Mouse (Mus musculus) stomach, embryonic 15.5 days (tissue): ENCODE measurements around the gene Pear1. TPM values are rescaled to one million over a fixed set of nuclear protein-coding genes. Genes with fewer than 3 reads are reported as not detected.

Experiments
- ATAC-seq: fragments of 200-750 bp; cut with Nextera tagmentation; 2 replicates; pipeline ENCODE4 v1.8.0; 2017; ENCODE audit warnings: low read depth, moderate number of reproducible peaks, moderate TSS enrichment; ENCODE audit not compliant: insufficient read depth, low FRiP score
- H3K27ac ChIP-seq: fragments of 300-500 bp; sonication (generic); 2 replicates; pipeline ENCODE4 v1.5.1; 2015; ENCODE audit warnings: mild to moderate bottlenecking, inconsistent platforms
- H3K27me3 ChIP-seq: fragments of 300-500 bp; sonication (generic); replicated peaks from 2 replicates; pipeline ENCODE4 v1.6.1; 2015; ENCODE audit warnings: inconsistent platforms
- H3K36me3 ChIP-seq: fragments of 300-500 bp; sonication (generic); 2 replicates; pipeline ENCODE4 v1.6.1; 2015; ENCODE audit warnings: inconsistent platforms
- H3K4me1 ChIP-seq: fragments of 300-500 bp; sonication (generic); 2 replicates; pipeline ENCODE4 v1.6.1; 2015; ENCODE audit warnings: inconsistent platforms
- H3K4me2 ChIP-seq: fragments of 300-500 bp; sonication (generic); 2 replicates; pipeline ENCODE4 v1.6.1; 2015; ENCODE audit warnings: mild to moderate bottlenecking, inconsistent platforms
- H3K4me3 ChIP-seq: fragments of 300-500 bp; sonication (generic); replicated peaks from 2 replicates; pipeline ENCODE4 v1.5.1; 2015; ENCODE audit warnings: inconsistent platforms
- H3K9ac ChIP-seq: fragments of 300-500 bp; sonication (generic); 2 replicates; pipeline ENCODE4 v1.6.1; 2015; ENCODE audit warnings: inconsistent platforms
- H3K9me3 ChIP-seq: fragments of 300-500 bp; sonication (generic); 2 replicates; pipeline ENCODE4 v1.6.1; 2016; ENCODE audit warnings: inconsistent platforms
- WGBS: fragments of 180-500 bp; shearing (Covaris S2); methylation state at CpG from one replicate; pipeline ENCODE4 v1.1.7; 2015; 5-methylcytosine and 5-hydroxymethylcytosine counted together
- polyA plus RNA-seq: library from polyadenylated mRNA; unstranded; fragments of >200 nt; fragmentation: Nextera tagmentation; extraction: Ambion mirVana; gene quantifications from 2 replicates; pipeline ENCODE4 v1.2.1, GENCODE M21; 2015

The Pear1 gene
- polyA plus RNA-seq, 1 experiment from 2014 or later: 23.4 TPM

GRCm38 (mm10) chr3:87763202-87763601 lies 60.9 kb downstream of the Pear1 start:
- Histone ChIP-seq H3K4me3 (no peak overlapping the region), H3K4me1 (peaks cover 55% of the 10 kb centered on the region), H3K4me2 (peak overlapping the region; percentile 46), H3K9ac (no peak overlapping the region), H3K36me3 (no peaks in the 10 kb centered on the region; the same call in 1 of the 2 replicates), H3K27ac (peak overlapping the region; percentile 91), H3K27me3 (no peaks in the 10 kb centered on the region), H3K9me3 (no peaks in the 10 kb centered on the region)
- WGBS: 38% methylated on average over 4 of the region's 4 CpGs
- no peak for ATAC-seq

- ATAC-seq: no peak
- WGBS: 69% methylated on average over 20 of the region's 20 CpGs
- Histone ChIP-seq H3K4me3 (no peak overlapping the region), H3K4me1 (peaks cover 46% of the 10 kb centered on the region), H3K9ac (no peak overlapping the region), H3K27me3 (no peaks in the 10 kb centered on the region), H3K4me2 (peak overlapping the region; percentile 8; the same call in 1 of the 2 replicates), H3K9me3 (no peaks in the 10 kb centered on the region), H3K36me3 (no peaks in the 10 kb centered on the region; the same call in 1 of the 2 replicates), H3K27ac (no peak overlapping the region)
Observed at GRCm38 (mm10) chr3:87761408-87762375, 62.4 kb downstream of the Pear1 start.

- H3K27me3 ChIP-seq: no peaks in the 10 kb centered on the region
- no peak for ATAC-seq
- H3K9me3 ChIP-seq: no peaks in the 10 kb centered on the region
- H3K27ac ChIP-seq: no peak overlapping the region
- H3K4me3 ChIP-seq: no peak overlapping the region
- H3K4me1 ChIP-seq: peaks cover 28% of the 10 kb centered on the region
- no peak overlapping the region for H3K9ac ChIP-seq
- WGBS: 53% methylated on average over 3 of the region's 5 CpGs
- no peak overlapping the region for H3K4me2 ChIP-seq
- peaks cover 2% of the 10 kb centered on the region; the same call in 1 of the 2 replicates for H3K36me3 ChIP-seq
Observed at GRCm38 (mm10) chr3:87758641-87759040, 65.5 kb downstream of the Pear1 start.

GRCm38 (mm10) chr3:87756488-87756887 lies 67.6 kb downstream of the Pear1 start:
- 56% methylated on average over 20 of the region's 20 CpGs for WGBS
- no peak overlapping the region for H3K4me3 ChIP-seq
- no peak for ATAC-seq

DNA sequence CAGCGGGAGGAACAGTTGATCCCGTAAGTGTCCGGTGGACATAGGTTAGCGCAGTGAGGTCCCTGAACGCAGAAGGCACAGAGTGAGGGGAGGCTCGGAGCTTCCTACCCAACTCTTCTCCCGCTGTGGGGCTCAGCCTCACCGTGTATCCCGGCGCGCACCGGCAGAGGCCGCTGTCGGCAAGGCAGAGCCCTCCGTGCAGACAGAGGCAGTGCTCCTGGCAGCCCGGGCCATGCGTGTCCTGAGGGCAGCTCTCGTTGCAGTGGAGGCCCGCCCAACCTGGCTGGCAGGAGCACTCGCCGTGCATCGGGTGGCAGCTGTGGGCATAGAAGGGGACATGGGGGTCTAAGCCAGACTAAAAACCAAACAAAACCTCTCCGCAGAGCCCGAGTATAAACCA lies 68.1 kb downstream of the Pear1 start:
- no peaks in the 10 kb centered on the region for H3K27me3 ChIP-seq
- ATAC-seq: peak; percentile 80
- no peak overlapping the region for H3K9ac ChIP-seq
- peaks cover 7% of the 10 kb centered on the region; the same call in 1 of the 2 replicates for H3K36me3 ChIP-seq
- H3K9me3 ChIP-seq: no peaks in the 10 kb centered on the region
- H3K4me1 ChIP-seq: peaks cover 12% of the 10 kb centered on the region
- H3K4me3 ChIP-seq: no peak overlapping the region
- no peak overlapping the region for H3K27ac ChIP-seq
- WGBS: 4% methylated on average over 24 of the region's 24 CpGs
- H3K4me2 ChIP-seq: peak overlapping the region; percentile 38

More at GRCm38 (mm10) chr3:87756488-87756887, 67.6 kb downstream of the Pear1 start:
- H3K36me3 ChIP-seq: peaks cover 7% of the 10 kb centered on the region; the same call in 1 of the 2 replicates
- H3K4me1 ChIP-seq: peaks cover 14% of the 10 kb centered on the region
- H3K9ac ChIP-seq: no peak overlapping the region
- no peaks in the 10 kb centered on the region for H3K9me3 ChIP-seq
- H3K4me2 ChIP-seq: peak overlapping the region; percentile 38
- no peak overlapping the region for H3K27ac ChIP-seq
- no peaks in the 10 kb centered on the region for H3K27me3 ChIP-seq

- Histone ChIP-seq H3K9me3 (no peaks in the 10 kb centered on the region), H3K4me2 (no peak overlapping the region), H3K27ac (no peak overlapping the region), H3K4me1 (peaks cover 6% of the 10 kb centered on the region), H3K9ac (no peak overlapping the region), H3K4me3 (no peak overlapping the region), H3K36me3 (peaks cover 10% of the 10 kb centered on the region; the same call in 1 of the 2 replicates), H3K27me3 (no peaks in the 10 kb centered on the region)
- no peak for ATAC-seq
- WGBS: 87% methylated on average over 13 of the region's 13 CpGs
Observed at GRCm38 (mm10) chr3:87753829-87754228, 70.3 kb downstream of the Pear1 start.

DNA sequence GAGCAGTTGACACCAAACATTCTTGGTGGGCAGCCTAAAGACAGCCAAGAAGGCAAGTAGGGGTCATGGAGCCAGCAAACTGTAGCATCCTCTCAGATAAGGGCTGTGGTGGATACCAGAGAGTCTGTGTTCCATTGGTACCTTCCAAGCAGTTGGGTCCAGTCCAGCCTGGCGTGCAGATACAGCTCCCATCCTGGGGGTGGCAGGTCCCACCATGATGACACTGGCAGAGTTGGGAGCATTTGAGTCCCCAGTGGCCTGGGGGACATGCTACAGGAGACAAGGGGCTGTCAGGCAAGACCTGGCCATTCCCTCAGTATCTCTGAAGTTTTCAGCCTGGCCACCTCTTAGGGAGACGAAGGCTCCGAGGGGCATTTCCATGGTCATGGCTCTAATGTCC lies 71.5 kb downstream of the Pear1 start:
- Histone ChIP-seq H3K4me2 (no peak overlapping the region), H3K4me3 (no peak overlapping the region), H3K36me3 (peaks cover 10% of the 10 kb centered on the region; the same call in 1 of the 2 replicates), H3K9me3 (no peaks in the 10 kb centered on the region), H3K27ac (no peak overlapping the region), H3K27me3 (no peaks in the 10 kb centered on the region), H3K9ac (no peak overlapping the region), H3K4me1 (peaks cover 8% of the 10 kb centered on the region)
- no peak for ATAC-seq
- 89% methylated on average over 3 of the region's 3 CpGs for WGBS

GRCm38 (mm10) chr3:87749977-87750376 lies 74.1 kb downstream of the Pear1 start:
- no peak overlapping the region for H3K4me2 ChIP-seq
- ATAC-seq: no peak
- H3K4me1 ChIP-seq: peaks cover 7% of the 10 kb centered on the region
- H3K27ac ChIP-seq: no peak overlapping the region
- no peak overlapping the region for H3K9ac ChIP-seq
- H3K4me3 ChIP-seq: no peak overlapping the region
- H3K9me3 ChIP-seq: no peaks in the 10 kb centered on the region
- H3K27me3 ChIP-seq: no peaks in the 10 kb centered on the region
- WGBS: 90% methylated on average over 12 of the region's 12 CpGs
- H3K36me3 ChIP-seq: peaks cover 10% of the 10 kb centered on the region; the same call in 1 of the 2 replicates

- no peak overlapping the region for H3K4me2 ChIP-seq
- H3K27me3 ChIP-seq: no peaks in the 10 kb centered on the region
- peaks cover 9% of the 10 kb centered on the region; the same call in 1 of the 2 replicates for H3K36me3 ChIP-seq
- H3K9ac ChIP-seq: no peak overlapping the region
- no peaks in the 10 kb centered on the region for H3K9me3 ChIP-seq
- WGBS: 16% methylated on average over 5 of the region's 5 CpGs
- no peak overlapping the region for H3K4me3 ChIP-seq
- no peak for ATAC-seq
- peaks cover 10% of the 10 kb centered on the region for H3K4me1 ChIP-seq
- no peak overlapping the region for H3K27ac ChIP-seq
Observed at GRCm38 (mm10) chr3:87749036-87749435, 75.1 kb downstream of the Pear1 start.

GRCm38 (mm10) chr3:87748431-87748830 lies 75.7 kb downstream of the Pear1 start, which contains the start of gene Lrrc71:
Lrrc71 (minus strand) TSS chr3:87748625.
- Histone ChIP-seq H3K4me3 (no peak within 1 kb of the TSS), H3K27ac (no peak within 1 kb of the TSS), H3K4me1 (peaks cover 10% of the 10 kb centered on the region), H3K27me3 (no peaks in the 10 kb centered on the region), H3K36me3 (peaks cover 7% of the 10 kb centered on the region; the same call in 1 of the 2 replicates), H3K4me2 (no peak within 1 kb of the TSS), H3K9me3 (no peaks in the 10 kb centered on the region), H3K9ac (no peak within 1 kb of the TSS)
- ATAC-seq: peak; percentile 41; the same call in 1 of the 2 replicates
- WGBS: 42% methylated on average over 13 of the region's 13 CpGs

DNA sequence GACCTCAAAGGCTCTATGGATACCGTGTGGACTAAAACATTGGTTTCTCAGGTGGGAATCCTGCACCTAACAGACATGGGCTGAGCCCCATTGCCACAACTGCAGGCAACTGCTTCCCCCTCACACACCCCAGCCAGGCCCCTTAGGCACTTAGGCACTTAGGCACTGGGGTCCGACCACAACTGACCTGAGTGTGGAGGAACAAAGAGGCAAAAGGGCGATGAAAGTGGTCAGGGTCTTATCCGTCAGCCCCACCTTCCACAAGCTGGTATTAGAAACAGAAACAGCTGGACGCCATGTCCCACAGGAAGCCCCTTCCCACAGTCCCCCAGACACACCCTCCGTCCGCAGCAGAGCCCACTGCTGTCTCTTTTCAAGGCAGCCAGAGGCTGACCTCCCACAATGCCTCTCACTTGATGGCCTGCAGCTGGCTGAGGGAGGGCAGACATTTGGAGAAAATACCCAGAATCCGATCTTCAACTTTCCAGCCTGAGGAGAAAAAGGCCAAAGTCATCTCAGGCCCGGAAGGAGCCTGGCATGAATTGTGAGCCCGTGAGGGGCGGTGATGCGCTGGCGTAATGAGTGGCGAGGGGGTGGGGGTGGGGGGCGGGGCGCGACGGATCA lies 79.0 kb downstream of the Pear1 start:
- Histone ChIP-seq H3K9me3 (no peaks in the 10 kb centered on the region), H3K4me3 (no peak overlapping the region), H3K4me1 (peaks cover 10% of the 10 kb centered on the region), H3K27me3 (no peaks in the 10 kb centered on the region), H3K36me3 (0 out of 2 replicates have a peak, but pooled peaks cover 2% of the 10 kb centered on the region), H3K27ac (peak overlapping the region; percentile 75), H3K9ac (0 out of 2 replicates have a peak overlapping the region, but pooled peaks have one; percentile 2), H3K4me2 (peak overlapping the region; percentile 43)
- 16% methylated on average over 18 of the region's 18 CpGs for WGBS
- peak; percentile 25; the same call in 1 of the 2 replicates for ATAC-seq
